ENCODE assay signal across 23 mouse cellular contexts in genomic region chr16:23952101-23952727, GRCm38 (mm10). TPM values are rescaled to one million over a fixed set of nuclear protein-coding genes. Genes with fewer than 3 reads are reported as not detected.
DNase-seq lines count a peak whose midpoint lies in the region; ATAC-seq lines count a peak whose summit lies in the region.
"Had no signal": no experiment of that assay in that cellular context is flagged by ENCODE, and none has a peak within 500 bp of the region (broad histone marks: within the 10 kb centered on the region; RNA-seq: fewer than 3 reads in every experiment).

No protein-coding gene starts in this region.

- WGBS in hindbrain, embryonic 13.5 days = 84% methylated on average over 4 of the region's 4 CpGs
- 77% methylated on average over 4 of the region's 4 CpGs for WGBS in hindbrain, embryonic 14.5 days
- 81% methylated on average over 4 of the region's 4 CpGs for WGBS in hindbrain, embryonic 16.5 days

- no peak overlapping the region for H3K9ac ChIP-seq in hindbrain, embryonic 13.5 days
- H3K9ac ChIP-seq in hindbrain, embryonic 14.5 days = no peak overlapping the region
- no peak overlapping the region for H3K9ac ChIP-seq in hindbrain, embryonic 16.5 days (ENCODE audit: low read depth, low read length)
- H3K9ac ChIP-seq: kidney, embryonic 15.5 days; liver, postnatal 0 days had no signal

- no peak overlapping the region for H3K4me2 ChIP-seq in hindbrain, embryonic 13.5 days
- no peak overlapping the region for H3K4me2 ChIP-seq in hindbrain, embryonic 14.5 days (replicated peaks)
- no peak overlapping the region for H3K4me2 ChIP-seq in hindbrain, embryonic 16.5 days (ENCODE audit: low read length)
- H3K4me2 ChIP-seq: kidney, embryonic 15.5 days had no signal

- H3K27ac ChIP-seq in hindbrain, embryonic 13.5 days = no peak overlapping the region
- H3K27ac ChIP-seq in hindbrain, embryonic 14.5 days = no peak overlapping the region
- H3K27ac ChIP-seq in hindbrain, embryonic 16.5 days (ENCODE audit: low read depth, low read length) = no peak overlapping the region
- H3K27ac ChIP-seq: kidney, embryonic 15.5 days; macrophage had no signal

- ATAC-seq in hindbrain, embryonic 13.5 days (ENCODE audit: low FRiP score) = 0 out of 2 replicates have a peak, but pooled peaks have one; percentile 32
- ATAC-seq in hindbrain, embryonic 14.5 days (ENCODE audit: low FRiP score) = no peak; the same call in 1 of the 2 replicates
- ATAC-seq in megakaryocyte, adult 5-6 weeks (ENCODE audit: poor library complexity, severe bottlenecking) = no peak
- ATAC-seq in hindbrain, embryonic 16.5 days = 0 out of 2 replicates have a peak, but pooled peaks have one; percentile 30
- ATAC-seq: liver, postnatal 0 days had no signal

- no peaks in the 10 kb centered on the region for H3K4me1 ChIP-seq in hindbrain, embryonic 13.5 days (replicated peaks)
- no peaks in the 10 kb centered on the region for H3K4me1 ChIP-seq in hindbrain, embryonic 14.5 days (replicated peaks; ENCODE audit: control insufficient read depth, insufficient read depth, low read length)
- H3K4me1 ChIP-seq in megakaryocyte, embryonic 14.5 days = peaks cover 5% of the 10 kb centered on the region; the same call in 1 of the 2 replicates
- peaks cover 3% of the 10 kb centered on the region; the same call in 1 of the 2 replicates for H3K4me1 ChIP-seq in hindbrain, embryonic 16.5 days (ENCODE audit: control insufficient read depth, insufficient read depth, low read depth, low read length)
- H3K4me1 ChIP-seq: kidney, embryonic 15.5 days had no signal

- no peak overlapping the region for H3K4me3 ChIP-seq in hindbrain, embryonic 13.5 days
- no peak overlapping the region for H3K4me3 ChIP-seq in hindbrain, embryonic 14.5 days (replicated peaks; ENCODE audit: low read length)
- H3K4me3 ChIP-seq in megakaryocyte, embryonic 14.5 days (replicated peaks) = peak overlapping the region; percentile 80
- H3K4me3 ChIP-seq in hindbrain, embryonic 16.5 days (ENCODE audit: low read length) = no peak overlapping the region
- H3K4me3 ChIP-seq: kidney, embryonic 15.5 days; layer of hippocampus, adult 2 months had no signal

- no peaks in the 10 kb centered on the region for H3K9me3 ChIP-seq in hindbrain, embryonic 13.5 days
- no peaks in the 10 kb centered on the region for H3K9me3 ChIP-seq in hindbrain, embryonic 14.5 days (ENCODE audit: control insufficient read depth, low read length)
- H3K9me3 ChIP-seq in megakaryocyte, embryonic 14.5 days = 0 out of 2 replicates have a peak, but pooled peaks cover 2% of the 10 kb centered on the region
- H3K9me3 ChIP-seq in hindbrain, embryonic 16.5 days (ENCODE audit: control insufficient read depth, low read length) = no peaks in the 10 kb centered on the region
- H3K9me3 ChIP-seq: kidney, embryonic 15.5 days had no signal

- no peaks in the 10 kb centered on the region for H3K27me3 ChIP-seq in hindbrain, embryonic 13.5 days
- no peaks in the 10 kb centered on the region for H3K27me3 ChIP-seq in hindbrain, embryonic 14.5 days (ENCODE audit: control insufficient read depth, insufficient read depth, low read length)
- H3K27me3 ChIP-seq in megakaryocyte, embryonic 14.5 days (replicated peaks) = peaks cover 1% of the 10 kb centered on the region
- H3K27me3 ChIP-seq in hindbrain, embryonic 16.5 days (replicated peaks; ENCODE audit: control insufficient read depth, insufficient read depth, low read length) = 0 out of 2 replicates have a peak, but pooled peaks cover 2% of the 10 kb centered on the region
- H3K27me3 ChIP-seq: kidney, embryonic 15.5 days had no signal

- no peaks in the 10 kb centered on the region for H3K36me3 ChIP-seq in hindbrain, embryonic 13.5 days
- no peaks in the 10 kb centered on the region for H3K36me3 ChIP-seq in hindbrain, embryonic 14.5 days (replicated peaks; ENCODE audit: control insufficient read depth, insufficient read depth)
- H3K36me3 ChIP-seq in megakaryocyte, embryonic 14.5 days (replicated peaks; ENCODE audit: low read length) = no peaks in the 10 kb centered on the region
- H3K36me3 ChIP-seq in hindbrain, embryonic 16.5 days (ENCODE audit: control insufficient read depth, insufficient read depth, low read length) = no peaks in the 10 kb centered on the region
- H3K36me3 ChIP-seq: G1E; kidney, embryonic 15.5 days had no signal

- no peak for DNase-seq in hindbrain, embryonic 14.5 days (ENCODE audit: low spot score)
- DNase-seq in ZHBTc4 (ENCODE audit: low read depth, low spot score) = peak; percentile 17
- no peak for DNase-seq in frontal cortex, adult 2 months (ENCODE audit: extremely low spot score in 1 of 2, low spot score in 1 of 2)
- DNase-seq in frontal cortex, postnatal 36 days (ENCODE audit: low spot score in 2 of 2) = no peak
- DNase-seq: cerebellum, adult 9-11 months; gastrocnemius, postnatal 14 days; heart, postnatal 10 days; liver, postnatal 0 days; retina, postnatal 1 day; right cerebral cortex, postnatal 4 days had no signal

RNA-seq across cellular contexts. Expression of gene Rtp2, which starts 20.0 kb away (rescaled TPM):
- polyA plus RNA-seq in hindbrain, embryonic 13.5 days (2015; fragmentation: Nextera tagmentation; extraction: Ambion mirVana) = not detected in 2 replicates
- polyA plus RNA-seq in hindbrain, embryonic 14.5 days (2014; fragmentation: Nextera tagmentation; extraction: Ambion mirVana) = not detected in 2 replicates
- not detected in 2 replicates for polyA plus RNA-seq in megakaryocyte, embryonic 14.5 days (2012; ENCODE audit: insufficient read depth, low replicate concordance)
- not detected in 2 replicates for total RNA-seq in megakaryocyte, adult 5-6 weeks (2015)
- not detected in 2 replicates for total RNA-seq in megakaryocyte, adult 5-6 weeks (2017)
- 0.12 TPM in 1 of 2 replicates, not detected in the other for polyA plus RNA-seq in hindbrain, embryonic 16.5 days (2015; fragmentation: Nextera tagmentation; extraction: Ambion mirVana)
- 0.48 and 0.55 TPM in 2 replicates for polyA plus RNA-seq in frontal cortex, adult 2 months (2012; rRNA removed)
- total RNA-seq: adrenal gland, adult 18-20 months; G1E; gastrocnemius, postnatal 14 days; heart, postnatal 10 days had no signal
- polyA plus RNA-seq: G1E; intestine, embryonic 14.5 days; kidney, embryonic 15.5 days; limb, embryonic 11.5 days; liver, postnatal 0 days; macrophage; urinary bladder, adult 2 months had no signal

RNA-seq across cellular contexts. Expression of gene Gm37419, which starts 36.1 kb away (rescaled TPM):
- polyA plus RNA-seq in hindbrain, embryonic 13.5 days (2015; fragmentation: Nextera tagmentation; extraction: Ambion mirVana) = not detected in 2 replicates
- not detected in 2 replicates for polyA plus RNA-seq in hindbrain, embryonic 14.5 days (2014; fragmentation: Nextera tagmentation; extraction: Ambion mirVana)
- polyA plus RNA-seq in megakaryocyte, embryonic 14.5 days (2012; ENCODE audit: insufficient read depth, low replicate concordance) = not detected in 2 replicates
- total RNA-seq in megakaryocyte, adult 5-6 weeks (2015) = not detected in 2 replicates
- not detected in 2 replicates for total RNA-seq in megakaryocyte, adult 5-6 weeks (2017)
- polyA plus RNA-seq in hindbrain, embryonic 16.5 days (2015; fragmentation: Nextera tagmentation; extraction: Ambion mirVana) = not detected in 2 replicates
- polyA plus RNA-seq in frontal cortex, adult 2 months (2012; rRNA removed) = not detected in 2 replicates
- total RNA-seq: adrenal gland, adult 18-20 months; G1E; gastrocnemius, postnatal 14 days; heart, postnatal 10 days; layer of hippocampus, adult 2 months; left cerebral cortex, adult 18-20 months had no signal
- polyA plus RNA-seq: G1E; intestine, embryonic 14.5 days; kidney, embryonic 15.5 days; limb, embryonic 11.5 days; liver, postnatal 0 days; macrophage; urinary bladder, adult 2 months had no signal

RNA-seq across cellular contexts. Expression of gene Bcl6, which starts 36.4 kb away (rescaled TPM):
- polyA plus RNA-seq in hindbrain, embryonic 13.5 days (2015; fragmentation: Nextera tagmentation; extraction: Ambion mirVana) = 0.22 and 0.32 TPM in 2 replicates
- polyA plus RNA-seq in hindbrain, embryonic 14.5 days (2014; fragmentation: Nextera tagmentation; extraction: Ambion mirVana) = 0.35 and 0.50 TPM in 2 replicates
- polyA plus RNA-seq in megakaryocyte, embryonic 14.5 days (2012; ENCODE audit: insufficient read depth, low replicate concordance) = 1.2 and 3.5 TPM in 2 replicates
- 31.7 and 35.0 TPM in 2 replicates for total RNA-seq in megakaryocyte, adult 5-6 weeks (2015)
- 22.1 and 23.4 TPM in 2 replicates for total RNA-seq in megakaryocyte, adult 5-6 weeks (2017)
- 0.76 and 0.79 TPM in 2 replicates for polyA plus RNA-seq in hindbrain, embryonic 16.5 days (2015; fragmentation: Nextera tagmentation; extraction: Ambion mirVana)
- polyA plus RNA-seq in frontal cortex, adult 2 months (2012; rRNA removed) = 19.2 and 20.8 TPM in 2 replicates
- polyA plus RNA-seq: G1E had no signal

Comparison
In these comparisons a context has a peak if more than half of its experiments do, and no peak if none do; other contexts are left out.
1. ATAC-seq: peak in hindbrain, embryonic 13.5 days (single experiment) and hindbrain, embryonic 16.5 days (single experiment); none in hindbrain, embryonic 14.5 days (single experiment) and megakaryocyte, adult 5-6 weeks (single experiment).